ENCODE assay signal across 8 mouse cellular contexts in the genomic region with DNA sequence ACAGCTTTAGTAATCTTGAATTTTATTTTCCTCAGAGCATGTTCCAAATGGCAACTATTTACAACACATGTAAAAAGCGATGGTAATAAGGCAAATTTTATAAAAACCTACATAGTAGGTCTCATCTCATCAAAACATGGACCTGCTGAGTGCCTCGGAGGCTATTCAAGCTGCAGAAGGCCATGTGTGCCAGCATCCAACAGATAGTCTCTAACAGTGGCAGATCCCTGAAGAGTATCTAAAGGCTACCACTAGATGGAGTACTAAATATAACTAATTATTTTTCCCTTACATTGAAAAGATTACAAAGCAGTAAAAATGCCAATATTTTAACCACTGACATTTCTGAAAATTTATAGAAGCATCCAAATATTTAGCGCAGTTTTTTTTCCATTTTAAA.
DNase-seq lines count a peak whose midpoint lies in the region; ATAC-seq and TF ChIP-seq lines count a peak whose summit lies in the region.

No protein-coding gene starts in this region.

- H3K27me3 ChIP-seq in embryonic facial prominence, embryonic 11.5 days (ENCODE audit: control insufficient read depth, insufficient read depth, low read length): no peaks in the 10 kb centered on the region
- H3K27me3 ChIP-seq in embryonic facial prominence, embryonic 10.5 days (replicated peaks; ENCODE audit: low read depth, poor library complexity, severe bottlenecking): no peaks in the 10 kb centered on the region
- H3K27me3 ChIP-seq in liver, embryonic 14.5 days (ENCODE audit: control insufficient read depth, insufficient read depth, low read length): no peaks in the 10 kb centered on the region
- H3K27me3 ChIP-seq in liver, embryonic 11.5 days (replicated peaks; ENCODE audit: control insufficient read depth, insufficient read depth, low read length): no peaks in the 10 kb centered on the region
- H3K27me3 ChIP-seq in neural tube, embryonic 15.5 days (replicated peaks): no peaks in the 10 kb centered on the region

- H3K4me3 ChIP-seq in embryonic facial prominence, embryonic 11.5 days (ENCODE audit: low read depth, low read length): no peak overlapping the region
- no peak overlapping the region for H3K4me3 ChIP-seq in embryonic facial prominence, embryonic 10.5 days
- H3K4me3 ChIP-seq in liver, embryonic 14.5 days (ENCODE audit: insufficient read depth in 1 of 2, low read depth in 2 of 2, low read length in 2 of 2): no peak overlapping the region
- H3K4me3 ChIP-seq in liver, embryonic 11.5 days (ENCODE audit: low read depth, low read length): no peak overlapping the region
- H3K4me3 ChIP-seq in neural tube, embryonic 15.5 days (replicated peaks): no peak overlapping the region

- no peaks in the 10 kb centered on the region for H3K36me3 ChIP-seq in embryonic facial prominence, embryonic 11.5 days (replicated peaks; ENCODE audit: control insufficient read depth, insufficient read depth, low read depth, low read length)
- no peaks in the 10 kb centered on the region for H3K36me3 ChIP-seq in embryonic facial prominence, embryonic 10.5 days (replicated peaks)
- no peaks in the 10 kb centered on the region for H3K36me3 ChIP-seq in liver, embryonic 14.5 days (replicated peaks; ENCODE audit: control insufficient read depth, insufficient read depth, low read depth)
- H3K36me3 ChIP-seq in liver, embryonic 11.5 days (ENCODE audit: control insufficient read depth, insufficient read depth, low read length): no peaks in the 10 kb centered on the region
- H3K36me3 ChIP-seq in neural tube, embryonic 15.5 days: no peaks in the 10 kb centered on the region

- no peaks in the 10 kb centered on the region for H3K9me3 ChIP-seq in embryonic facial prominence, embryonic 11.5 days (replicated peaks; ENCODE audit: control insufficient read depth, low read length)
- no peaks in the 10 kb centered on the region for H3K9me3 ChIP-seq in embryonic facial prominence, embryonic 10.5 days
- no peaks in the 10 kb centered on the region for H3K9me3 ChIP-seq in liver, embryonic 14.5 days (ENCODE audit: control insufficient read depth, low read length)
- no peaks in the 10 kb centered on the region for H3K9me3 ChIP-seq in liver, embryonic 11.5 days (ENCODE audit: control insufficient read depth, low read length)
- H3K9me3 ChIP-seq in neural tube, embryonic 15.5 days (replicated peaks): no peaks in the 10 kb centered on the region

- no peak overlapping the region for H3K4me2 ChIP-seq in embryonic facial prominence, embryonic 11.5 days (ENCODE audit: low read depth, low read length)
- no peak overlapping the region for H3K4me2 ChIP-seq in liver, embryonic 14.5 days (ENCODE audit: low read depth)
- no peak overlapping the region for H3K4me2 ChIP-seq in liver, embryonic 11.5 days
- H3K4me2 ChIP-seq in neural tube, embryonic 15.5 days: no peak overlapping the region

- peak; percentile 41 for DNase-seq in embryonic facial prominence, embryonic 11.5 days (ENCODE audit: low spot score)
- DNase-seq in embryonic facial prominence, embryonic 10.5 days (ENCODE audit: low spot score): no peak
- DNase-seq in liver, embryonic 14.5 days (ENCODE audit: low read depth in 3 of 3, low spot score in 3 of 3): no peak
- no peak for DNase-seq in liver, embryonic 11.5 days (ENCODE audit: low spot score)
- DNase-seq in ovary, postnatal 10 days (ENCODE audit: low spot score): no peak
- no peak for DNase-seq in ovary, postnatal 14 days (ENCODE audit: low spot score)

- H3K4me1 ChIP-seq in embryonic facial prominence, embryonic 11.5 days (ENCODE audit: control insufficient read depth, insufficient read depth, low read length): no peaks in the 10 kb centered on the region
- no peaks in the 10 kb centered on the region for H3K4me1 ChIP-seq in embryonic facial prominence, embryonic 10.5 days
- H3K4me1 ChIP-seq in liver, embryonic 14.5 days (replicated peaks; ENCODE audit: control insufficient read depth in 2 of 2, insufficient read depth in 2 of 2, low read length in 1 of 2): no peaks in the 10 kb centered on the region
- no peaks in the 10 kb centered on the region for H3K4me1 ChIP-seq in liver, embryonic 11.5 days (replicated peaks; ENCODE audit: control insufficient read depth, insufficient read depth, low read length)
- no peaks in the 10 kb centered on the region for H3K4me1 ChIP-seq in neural tube, embryonic 15.5 days

- peak; percentile 12; the same call in 1 of the 2 replicates for TF ChIP-seq CTCF in liver, embryonic 14.5 days (IDR thresholded peaks at IDR 0.05; ENCODE audit: low read depth)

- no peak for TF ChIP-seq EP300 in liver, embryonic 14.5 days (IDR thresholded peaks at IDR 0.05; ENCODE audit: low read depth)

- no peak overlapping the region for H3K27ac ChIP-seq in embryonic facial prominence, embryonic 11.5 days (replicated peaks; ENCODE audit: low read depth, low read length)
- H3K27ac ChIP-seq in embryonic facial prominence, embryonic 10.5 days (replicated peaks): no peak overlapping the region
- no peak overlapping the region for H3K27ac ChIP-seq in liver, embryonic 14.5 days
- no peak overlapping the region for H3K27ac ChIP-seq in liver, embryonic 11.5 days (ENCODE audit: low read depth, low read length)
- H3K27ac ChIP-seq in neural tube, embryonic 15.5 days (replicated peaks): no peak overlapping the region

- 36% methylated on average over 3 of the region's 3 CpGs for WGBS in embryonic facial prominence, embryonic 11.5 days
- 37% methylated on average over 3 of the region's 3 CpGs for WGBS in embryonic facial prominence, embryonic 10.5 days
- WGBS in liver, embryonic 14.5 days (ENCODE audit: insufficient replicate concordance): 30% methylated on average over 3 of the region's 3 CpGs
- 35% methylated on average over 3 of the region's 3 CpGs for WGBS in liver, embryonic 11.5 days
- WGBS in neural tube, embryonic 15.5 days: 29% methylated on average over 3 of the region's 3 CpGs

- H3K9ac ChIP-seq in embryonic facial prominence, embryonic 11.5 days (replicated peaks; ENCODE audit: low read length): no peak overlapping the region
- H3K9ac ChIP-seq in liver, embryonic 14.5 days (replicated peaks): no peak overlapping the region
- H3K9ac ChIP-seq in liver, embryonic 11.5 days (ENCODE audit: low read depth, low read length): no peak overlapping the region
- H3K9ac ChIP-seq in neural tube, embryonic 15.5 days (replicated peaks): no peak overlapping the region

- ATAC-seq in embryonic facial prominence, embryonic 11.5 days (replicated peaks; ENCODE audit: insufficient number of reproducible peaks, low FRiP score, low TSS enrichment, low read depth): no peak
- no peak for ATAC-seq in liver, embryonic 14.5 days (ENCODE audit: insufficient read depth)
- no peak for ATAC-seq in liver, embryonic 11.5 days (replicated peaks; ENCODE audit: low FRiP score)
- ATAC-seq in common myeloid progenitor, adult 5-6 weeks (replicated peaks; ENCODE audit: low read depth, poor library complexity, severe bottlenecking): peak; percentile 88
- 0 out of 2 replicates have a peak, but pooled peaks have one; percentile 55 for ATAC-seq in neural tube, embryonic 15.5 days (ENCODE audit: low FRiP score)

Comparison
In these comparisons a context has a peak if more than half of its experiments do, and no peak if none do; other contexts are left out.
1. ATAC-seq: peak in common myeloid progenitor, adult 5-6 weeks (single experiment) and neural tube, embryonic 15.5 days (single experiment); none in embryonic facial prominence, embryonic 11.5 days (single experiment), liver, embryonic 14.5 days (single experiment) and liver, embryonic 11.5 days (single experiment).